Mouse (Mus musculus): ENCODE results near the gene Rb1. TPM values are rescaled to one million over a fixed set of nuclear protein-coding genes. Genes with fewer than 3 reads are reported as not detected.

Rb1 gene
- polyA plus RNA-seq, 1 experiment from 2014 or later = 12.5 TPM

DNA sequence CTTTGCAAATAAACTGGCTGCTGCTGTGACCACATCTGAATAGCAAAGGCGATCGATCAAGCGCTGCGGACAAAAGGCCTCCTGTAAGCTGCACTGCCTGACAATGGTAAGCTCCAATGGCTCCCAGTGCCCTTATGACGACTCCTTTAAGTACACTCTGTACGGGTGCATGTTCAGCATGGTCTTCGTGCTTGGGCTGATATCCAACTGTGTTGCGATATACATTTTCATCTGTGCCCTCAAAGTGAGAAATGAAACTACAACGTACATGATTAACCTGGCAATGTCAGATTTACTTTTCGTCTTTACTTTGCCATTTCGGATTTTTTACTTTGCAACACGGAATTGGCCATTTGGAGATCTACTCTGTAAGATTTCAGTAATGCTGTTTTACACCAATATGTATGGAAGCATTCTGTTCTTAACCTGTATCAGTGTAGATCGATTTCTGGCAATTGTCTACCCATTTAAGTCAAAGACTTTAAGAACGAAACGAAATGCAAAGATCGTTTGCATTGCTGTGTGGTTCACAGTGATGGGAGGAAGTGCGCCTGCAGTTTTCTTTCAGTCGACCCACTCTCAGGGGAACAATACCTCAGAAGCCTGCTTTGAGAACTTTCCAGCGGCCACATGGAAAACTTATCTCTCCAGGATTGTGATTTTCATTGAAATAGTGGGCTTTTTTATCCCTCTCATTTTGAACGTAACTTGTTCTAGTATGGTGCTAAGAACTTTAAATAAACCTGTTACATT is 86.9 kb downstream of the Rb1 start:
- Histone ChIP-seq H3K9me3 (no peaks in the 10 kb centered on the region), H3K4me2 (peak overlapping the region; percentile 69), H3K9ac (peak overlapping the region; percentile 88), H3K27ac (replicated peaks) (peak overlapping the region; percentile 88), H3K4me1 (peaks cover 22% of the 10 kb centered on the region), H3K4me3 (peak overlapping the region; percentile 65), H3K27me3 (replicated peaks) (no peaks in the 10 kb centered on the region), H3K36me3 (peaks cover 7% of the 10 kb centered on the region)
- peak; percentile 74; the same call in 1 of the 2 replicates for ATAC-seq (ENCODE audit: extremely low read depth, insufficient number of reproducible peaks, low FRiP score, low TSS enrichment)
- WGBS = under 1% methylated on average over 20 of the region's 20 CpGs

DNA sequence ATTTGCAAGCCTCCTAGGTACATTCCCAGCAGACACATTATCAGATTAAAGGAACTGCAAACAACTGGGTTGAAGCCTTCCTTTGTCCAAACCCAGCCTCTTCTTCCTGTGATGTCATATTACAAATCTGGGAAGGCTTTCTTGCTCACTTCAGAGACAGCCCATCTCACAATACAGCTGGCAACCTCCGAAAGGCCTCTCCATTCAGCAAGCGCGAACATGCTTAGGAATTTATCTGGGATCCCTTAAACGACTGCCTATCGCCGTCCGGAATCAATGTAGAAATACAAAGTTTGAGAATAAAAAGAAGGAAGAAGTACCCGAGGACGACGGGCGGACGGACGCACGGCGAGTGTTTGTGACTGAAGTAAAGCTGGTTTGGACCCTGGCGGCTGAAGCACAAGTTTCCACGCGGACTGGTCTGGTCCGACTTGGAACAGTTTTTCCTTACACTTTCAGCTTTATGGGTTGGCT is 87.7 kb downstream of the Rb1 start, which contains the start of gene Lpar6:
Lpar6 (plus strand) TSS at position 48 of the 474 bp plus-strand sequence.
- peaks cover 7% of the 10 kb centered on the region for H3K36me3 ChIP-seq
- H3K27ac ChIP-seq (replicated peaks) = peak within 1 kb of the TSS; percentile 88
- peaks cover 22% of the 10 kb centered on the region for H3K4me1 ChIP-seq
- H3K4me3 ChIP-seq = peak within 1 kb of the TSS; percentile 65
- peak within 1 kb of the TSS; percentile 88 for H3K9ac ChIP-seq
- peak; percentile 33; the same call in 1 of the 2 replicates for ATAC-seq (ENCODE audit: extremely low read depth, insufficient number of reproducible peaks, low FRiP score, low TSS enrichment)
- under 1% methylated on average over 19 of the region's 19 CpGs for WGBS
- peak within 1 kb of the TSS; percentile 69 for H3K4me2 ChIP-seq
- no peaks in the 10 kb centered on the region for H3K9me3 ChIP-seq
- no peaks in the 10 kb centered on the region for H3K27me3 ChIP-seq (replicated peaks)

DNA sequence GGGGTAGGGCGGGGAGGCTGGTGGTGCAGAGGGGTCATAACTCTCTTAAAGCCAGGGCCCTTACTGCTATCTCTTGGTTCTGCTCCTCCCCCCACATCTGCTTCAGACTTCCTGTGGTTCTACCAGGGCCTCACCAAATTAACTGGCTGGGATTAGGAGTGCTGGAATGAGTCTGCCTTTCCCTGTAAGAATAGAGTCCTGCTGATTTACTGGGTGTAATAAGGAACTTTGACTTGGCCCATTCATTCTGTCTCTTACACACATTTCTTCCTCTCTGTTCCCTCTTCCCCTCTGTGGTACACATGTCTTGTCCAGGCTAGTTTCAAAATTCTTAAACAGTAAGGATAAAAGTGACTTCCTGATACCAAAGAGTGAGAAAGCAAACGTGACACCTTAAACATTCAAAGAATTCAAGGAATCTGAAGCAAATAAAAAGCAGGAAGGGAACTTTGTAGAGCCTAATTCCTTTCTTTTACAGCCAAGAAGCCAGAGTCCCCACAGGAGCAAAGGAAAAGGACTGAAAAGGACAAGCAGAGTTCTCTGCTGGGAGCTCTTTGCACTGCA is 91.1 kb downstream of the Rb1 start:
- no peak overlapping the region for H3K4me3 ChIP-seq
- peak overlapping the region; percentile 82 for H3K27ac ChIP-seq (replicated peaks)
- H3K36me3 ChIP-seq = no peaks in the 10 kb centered on the region
- no peaks in the 10 kb centered on the region for H3K9me3 ChIP-seq
- no peak for ATAC-seq (ENCODE audit: extremely low read depth, insufficient number of reproducible peaks, low FRiP score, low TSS enrichment)
- no peaks in the 10 kb centered on the region for H3K27me3 ChIP-seq (replicated peaks)
- 0 out of 2 replicates have a peak overlapping the region, but pooled peaks have one; percentile 2 for H3K4me2 ChIP-seq
- H3K4me1 ChIP-seq = peaks cover 20% of the 10 kb centered on the region
- 11% methylated on average over 2 of the region's 2 CpGs for WGBS
- H3K9ac ChIP-seq = peak overlapping the region; percentile 53

DNA sequence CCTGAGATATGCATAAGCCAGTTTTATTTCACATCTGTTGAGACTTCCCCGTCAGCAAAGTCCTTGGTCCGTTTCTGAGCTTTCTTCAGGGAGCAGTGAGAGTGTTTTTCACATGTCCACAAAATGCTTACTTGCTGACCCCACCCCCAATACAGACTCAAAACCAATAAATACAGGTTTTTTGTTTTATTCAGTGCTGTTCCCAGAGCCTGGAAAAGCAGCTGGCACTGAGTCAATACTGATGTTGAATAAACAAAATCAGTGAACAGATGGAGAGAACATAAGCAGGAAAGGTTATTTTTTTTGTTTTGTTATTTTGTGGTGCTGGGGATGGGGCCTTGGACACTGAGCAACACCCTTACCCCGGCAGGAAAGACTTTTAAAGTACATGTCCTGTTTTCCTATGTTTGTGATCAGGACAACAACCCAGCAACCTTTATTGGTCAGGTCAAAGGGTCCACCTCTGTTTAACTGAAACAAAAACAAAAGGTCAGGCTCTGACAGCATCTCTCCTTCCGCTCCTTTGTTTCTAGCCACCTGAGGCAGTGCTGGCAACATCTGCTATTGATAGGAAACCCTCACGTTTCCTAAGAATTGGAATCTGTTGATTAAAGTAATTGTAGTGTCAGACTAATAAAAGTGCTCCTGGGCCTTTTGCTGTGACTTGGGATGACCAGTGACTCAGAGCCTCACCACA is 94.2 kb downstream of the Rb1 start:
- no peaks in the 10 kb centered on the region for H3K27me3 ChIP-seq (replicated peaks)
- WGBS = 55% methylated on average over 5 of the region's 5 CpGs
- H3K9me3 ChIP-seq = no peaks in the 10 kb centered on the region
- peak overlapping the region; percentile 9; the same call in 1 of the 2 replicates for H3K27ac ChIP-seq (replicated peaks)
- H3K4me1 ChIP-seq = peaks cover 35% of the 10 kb centered on the region
- no peak overlapping the region for H3K4me3 ChIP-seq
- ATAC-seq (ENCODE audit: extremely low read depth, insufficient number of reproducible peaks, low FRiP score, low TSS enrichment) = no peak
- H3K9ac ChIP-seq = no peak overlapping the region
- H3K4me2 ChIP-seq = no peak overlapping the region
- H3K36me3 ChIP-seq = no peaks in the 10 kb centered on the region

DNA sequence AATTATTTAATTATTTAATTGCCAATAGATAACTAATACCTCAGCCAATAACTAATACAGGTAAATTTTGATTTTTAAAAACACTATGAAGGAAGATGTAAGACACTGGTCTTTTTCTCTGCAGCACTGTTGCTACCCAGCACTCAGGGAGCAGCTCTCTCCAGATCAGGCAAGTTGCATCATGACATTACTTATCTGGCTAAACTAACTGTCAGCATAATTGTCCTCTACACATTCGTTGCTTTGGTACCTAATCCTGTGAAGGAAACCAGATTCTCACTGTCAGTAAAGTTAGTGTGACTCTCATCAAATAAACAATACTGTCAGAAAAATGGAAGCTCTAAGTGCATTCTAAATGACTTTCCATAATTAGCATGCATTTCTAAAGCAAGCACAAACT is 98.8 kb downstream of the Rb1 start:
- no peaks in the 10 kb centered on the region for H3K36me3 ChIP-seq
- H3K9ac ChIP-seq = no peak overlapping the region
- no peak for ATAC-seq (ENCODE audit: extremely low read depth, insufficient number of reproducible peaks, low FRiP score, low TSS enrichment)
- H3K4me2 ChIP-seq = no peak overlapping the region
- H3K27me3 ChIP-seq (replicated peaks) = no peaks in the 10 kb centered on the region
- H3K4me1 ChIP-seq = peaks cover 23% of the 10 kb centered on the region
- no peaks in the 10 kb centered on the region for H3K9me3 ChIP-seq
- H3K4me3 ChIP-seq = no peak overlapping the region
- WGBS = 0% methylated on average over 1 of the region's 1 CpGs
- H3K27ac ChIP-seq (replicated peaks) = peak overlapping the region; percentile 6

DNA sequence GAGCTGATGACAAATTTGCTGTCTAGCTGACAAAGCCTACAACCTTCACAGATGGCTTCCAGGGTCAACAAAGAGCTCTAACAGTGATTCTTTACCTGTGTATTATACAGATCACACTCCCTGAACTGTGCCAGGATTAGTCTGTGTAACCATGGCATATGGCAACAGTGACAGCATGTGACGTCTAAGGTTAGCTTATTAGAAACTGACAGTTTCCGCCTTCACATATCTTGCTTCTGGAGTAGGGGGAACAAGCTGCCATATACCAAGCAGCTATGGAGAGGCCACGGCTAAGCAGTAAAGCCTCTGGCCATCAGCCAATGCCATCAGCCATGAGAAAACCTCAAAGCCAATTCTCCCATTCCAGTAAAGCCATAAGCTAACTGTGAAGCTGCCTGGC is 99.3 kb downstream of the Rb1 start:
- WGBS = 40% methylated on average over 3 of the region's 3 CpGs
- Histone ChIP-seq H3K27ac (replicated peaks) (peak overlapping the region; percentile 43; the same call in 1 of the 2 replicates), H3K36me3 (no peaks in the 10 kb centered on the region), H3K4me1 (peaks cover 20% of the 10 kb centered on the region), H3K4me3 (no peak overlapping the region), H3K4me2 (no peak overlapping the region), H3K9me3 (no peaks in the 10 kb centered on the region), H3K9ac (no peak overlapping the region), H3K27me3 (replicated peaks) (no peaks in the 10 kb centered on the region)
- no peak for ATAC-seq (ENCODE audit: extremely low read depth, insufficient number of reproducible peaks, low FRiP score, low TSS enrichment)

DNA sequence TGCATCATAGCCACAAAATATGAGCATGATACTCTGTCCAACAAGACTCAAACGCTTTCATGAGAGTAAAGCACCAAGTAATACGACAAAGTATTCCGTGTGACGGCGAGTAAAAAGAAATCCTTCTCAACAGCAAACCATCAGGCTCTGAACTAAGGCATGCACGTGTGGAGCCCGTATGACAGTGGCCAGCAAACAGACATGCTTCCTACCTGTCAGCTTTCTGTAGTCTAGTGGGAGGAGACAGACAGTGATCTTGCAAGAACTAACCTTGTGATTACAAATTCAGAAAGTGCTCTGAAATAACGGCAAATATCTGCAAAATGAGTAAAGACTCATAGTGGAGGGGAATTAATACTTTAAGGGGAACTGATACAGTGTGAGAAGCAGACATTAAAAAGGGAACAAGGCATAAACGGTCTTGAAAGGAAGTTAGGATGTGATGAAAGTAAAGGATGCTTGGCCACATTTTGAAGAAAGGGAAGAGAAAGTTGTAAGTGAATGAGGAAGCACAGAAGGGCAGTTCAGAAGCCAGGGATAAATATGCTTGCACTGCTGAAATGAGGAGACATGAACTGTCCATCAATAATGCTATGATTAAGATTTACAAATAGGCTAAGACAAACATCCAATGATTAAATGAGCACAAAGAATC is 103.2 kb downstream of the Rb1 start:
- Histone ChIP-seq H3K27me3 (replicated peaks) (no peaks in the 10 kb centered on the region), H3K4me2 (no peak overlapping the region), H3K36me3 (no peaks in the 10 kb centered on the region), H3K4me1 (peaks cover 13% of the 10 kb centered on the region), H3K4me3 (no peak overlapping the region), H3K9ac (no peak overlapping the region), H3K27ac (replicated peaks) (no peak overlapping the region), H3K9me3 (no peaks in the 10 kb centered on the region)
- ATAC-seq (ENCODE audit: extremely low read depth, insufficient number of reproducible peaks, low FRiP score, low TSS enrichment) = no peak
- WGBS = 86% methylated on average over 9 of the region's 9 CpGs

DNA sequence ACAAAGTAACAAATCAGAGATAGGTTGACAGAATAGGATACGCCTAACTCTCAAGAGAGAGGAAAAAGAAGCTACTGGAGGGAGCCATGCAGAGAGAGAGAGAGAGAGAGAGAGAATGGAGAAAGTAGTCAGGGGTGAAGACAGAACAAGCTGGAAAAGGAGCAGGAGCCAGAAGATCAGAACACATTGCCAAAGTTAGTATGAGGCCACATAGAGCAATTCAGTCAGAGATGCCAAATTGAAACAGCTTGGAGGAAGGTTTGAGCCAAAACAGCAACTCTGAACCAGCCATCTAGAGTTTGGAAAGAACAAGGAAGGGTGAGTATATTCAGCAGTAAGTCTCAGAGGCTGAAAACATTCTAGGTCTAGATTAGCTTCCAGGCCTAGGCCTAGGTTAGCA is 108.6 kb downstream of the Rb1 start:
- H3K27me3 ChIP-seq (replicated peaks) = no peaks in the 10 kb centered on the region
- 88% methylated on average over 1 of the region's 1 CpGs for WGBS

DNA sequence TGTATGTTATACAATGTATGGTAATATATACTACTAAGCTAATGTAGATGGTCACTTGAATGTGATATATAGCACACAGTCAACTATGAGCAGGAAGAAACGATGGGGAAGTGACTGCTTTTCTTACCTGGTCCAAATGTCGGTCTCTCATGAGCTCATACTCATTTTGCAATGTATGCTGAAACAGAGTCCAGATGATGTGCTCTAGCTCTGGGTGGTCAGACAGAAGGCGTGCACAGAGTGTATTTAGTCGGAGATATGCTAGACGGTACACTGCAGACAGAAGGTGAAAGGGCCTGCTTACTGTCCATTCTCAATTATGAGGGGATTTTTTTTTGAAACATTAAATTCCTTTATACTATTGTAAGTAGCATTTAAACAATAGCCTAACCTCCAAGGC is 114.1 kb downstream of the Rb1 start:
- H3K36me3 ChIP-seq = peaks cover 14% of the 10 kb centered on the region
- 0 out of 2 replicates have a peak overlapping the region, but pooled peaks have one; percentile 3 for H3K27ac ChIP-seq (replicated peaks)

More for the DNA sequence above, 108.6 kb downstream of the Rb1 start:
- Histone ChIP-seq H3K27ac (replicated peaks) (no peak overlapping the region), H3K36me3 (peaks cover 14% of the 10 kb centered on the region), H3K4me3 (no peak overlapping the region), H3K4me2 (no peak overlapping the region), H3K9ac (no peak overlapping the region), H3K4me1 (no peaks in the 10 kb centered on the region), H3K9me3 (no peaks in the 10 kb centered on the region)
- ATAC-seq (ENCODE audit: extremely low read depth, insufficient number of reproducible peaks, low FRiP score, low TSS enrichment) = no peak

DNA sequence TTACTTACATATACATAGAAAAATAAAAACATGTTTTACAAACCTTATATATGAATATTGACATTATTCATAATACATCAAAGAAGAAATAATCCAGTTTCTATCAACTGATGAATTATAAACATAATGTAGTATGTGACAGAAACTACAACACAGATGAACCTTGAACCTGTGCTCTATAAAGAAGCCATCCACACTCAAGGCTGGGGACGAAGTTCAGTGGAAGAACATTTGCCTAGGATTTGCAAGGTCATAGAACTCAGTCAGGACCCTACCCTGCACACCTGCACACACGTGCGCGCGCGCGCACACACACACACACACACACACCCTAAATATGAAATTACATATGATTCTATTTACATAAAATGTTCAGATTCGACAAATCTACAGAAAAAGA is 115.4 kb downstream of the Rb1 start:
- H3K27ac ChIP-seq (replicated peaks) = no peak overlapping the region
- peaks cover 5% of the 10 kb centered on the region; the same call in 1 of the 2 replicates for H3K4me1 ChIP-seq
- no peaks in the 10 kb centered on the region for H3K9me3 ChIP-seq
- WGBS = 92% methylated on average over 8 of the region's 8 CpGs
- no peak overlapping the region for H3K4me2 ChIP-seq
- H3K36me3 ChIP-seq = peaks cover 6% of the 10 kb centered on the region
- H3K27me3 ChIP-seq (replicated peaks) = no peaks in the 10 kb centered on the region
- H3K4me3 ChIP-seq = no peak overlapping the region
- H3K9ac ChIP-seq = no peak overlapping the region
- no peak for ATAC-seq (ENCODE audit: extremely low read depth, insufficient number of reproducible peaks, low FRiP score, low TSS enrichment)

More for the DNA sequence above, 114.1 kb downstream of the Rb1 start:
- ATAC-seq (ENCODE audit: extremely low read depth, insufficient number of reproducible peaks, low FRiP score, low TSS enrichment) = no peak
- no peak overlapping the region for H3K4me2 ChIP-seq
- H3K9me3 ChIP-seq = no peaks in the 10 kb centered on the region
- no peak overlapping the region for H3K9ac ChIP-seq
- H3K27me3 ChIP-seq (replicated peaks) = no peaks in the 10 kb centered on the region
- H3K4me1 ChIP-seq = peaks cover 5% of the 10 kb centered on the region; the same call in 1 of the 2 replicates
- H3K4me3 ChIP-seq = no peak overlapping the region
- 72% methylated on average over 5 of the region's 5 CpGs for WGBS

DNA sequence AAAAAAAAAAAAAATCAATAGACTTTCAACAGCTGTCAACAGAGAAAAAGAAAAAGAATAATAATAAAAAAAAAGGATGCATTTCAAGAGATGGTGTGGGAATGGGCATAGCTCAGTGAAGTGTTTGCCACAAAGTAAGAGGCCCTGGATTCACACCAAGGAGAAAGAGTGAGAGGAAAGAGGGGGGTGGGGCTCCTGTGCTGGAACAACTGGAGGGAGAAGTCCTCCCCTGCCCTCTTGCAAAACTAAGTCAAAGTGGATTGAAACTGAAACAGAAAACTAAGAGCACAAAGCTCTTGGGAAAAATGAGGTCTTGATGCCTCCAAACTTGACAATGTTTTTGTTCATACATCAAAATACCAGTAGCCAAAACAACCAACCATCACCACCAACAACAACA is 116.4 kb downstream of the Rb1 start:
- Histone ChIP-seq H3K27me3 (replicated peaks) (no peaks in the 10 kb centered on the region), H3K36me3 (0 out of 2 replicates have a peak, but pooled peaks cover 2% of the 10 kb centered on the region), H3K9ac (no peak overlapping the region), H3K27ac (replicated peaks) (no peak overlapping the region), H3K4me1 (peaks cover 14% of the 10 kb centered on the region), H3K4me3 (no peak overlapping the region), H3K4me2 (no peak overlapping the region), H3K9me3 (no peaks in the 10 kb centered on the region)
- no peak for ATAC-seq (ENCODE audit: extremely low read depth, insufficient number of reproducible peaks, low FRiP score, low TSS enrichment)
